Mouse (Mus musculus): ENCODE measurements at regions not wholly inside any gene's neighbourhood (a gene's known extent, or its start where the extent isn't known, plus 50 kb on each side); places are given as distances from the start of the nearest gene placed in this dataset.

- 64% methylated on average over 3 of the region's 3 CpGs for WGBS
- no peaks in the 10 kb centered on the region for H3K27me3 ChIP-seq (replicated peaks; ENCODE audit: control insufficient read depth, insufficient read depth, low read length)
- DNase-seq (ENCODE audit: low spot score), result no peak
- H3K9me3 ChIP-seq (ENCODE audit: control insufficient read depth, low read length), result no peaks in the 10 kb centered on the region
- H3K27ac ChIP-seq (ENCODE audit: low read depth, low read length), result no peak overlapping the region
- no peak overlapping the region for H3K4me2 ChIP-seq
- H3K36me3 ChIP-seq (ENCODE audit: control insufficient read depth, insufficient read depth, low read length), result no peaks in the 10 kb centered on the region
- no peak overlapping the region for H3K4me3 ChIP-seq (ENCODE audit: low read depth, low read length)
- H3K4me1 ChIP-seq (replicated peaks; ENCODE audit: control insufficient read depth, insufficient read depth, low read length), result no peaks in the 10 kb centered on the region
- ATAC-seq (replicated peaks; ENCODE audit: low FRiP score), result no peak
- no peak overlapping the region for H3K9ac ChIP-seq (ENCODE audit: low read depth, low read length)
Observed at GRCm38 (mm10) chr3:60281959-60282495, 190.6 kb upstream of the Mbnl1 start.

GRCm38 (mm10) chr3:60292142-60292541 lies 180.5 kb upstream of the Mbnl1 start:
- H3K4me1 ChIP-seq (replicated peaks; ENCODE audit: control insufficient read depth, insufficient read depth, low read length), result no peaks in the 10 kb centered on the region
- H3K4me3 ChIP-seq (ENCODE audit: low read depth, low read length), result no peak overlapping the region
- 82% methylated on average over 2 of the region's 2 CpGs for WGBS
- no peak overlapping the region for H3K9ac ChIP-seq (ENCODE audit: low read depth, low read length)
- H3K27ac ChIP-seq (ENCODE audit: low read depth, low read length), result no peak overlapping the region
- no peak overlapping the region for H3K4me2 ChIP-seq
- no peaks in the 10 kb centered on the region for H3K27me3 ChIP-seq (replicated peaks; ENCODE audit: control insufficient read depth, insufficient read depth, low read length)
- no peak for ATAC-seq (replicated peaks; ENCODE audit: low FRiP score)
- no peaks in the 10 kb centered on the region for H3K9me3 ChIP-seq (ENCODE audit: control insufficient read depth, low read length)
- H3K36me3 ChIP-seq (ENCODE audit: control insufficient read depth, insufficient read depth, low read length), result no peaks in the 10 kb centered on the region
- DNase-seq (ENCODE audit: low spot score), result no peak

- H3K9me3 ChIP-seq (ENCODE audit: control insufficient read depth, low read length), result no peaks in the 10 kb centered on the region
- H3K4me2 ChIP-seq, result no peak overlapping the region
- no peak overlapping the region for H3K27ac ChIP-seq (ENCODE audit: low read depth, low read length)
- H3K4me3 ChIP-seq (ENCODE audit: low read depth, low read length), result no peak overlapping the region
- no peaks in the 10 kb centered on the region for H3K36me3 ChIP-seq (ENCODE audit: control insufficient read depth, insufficient read depth, low read length)
- WGBS, result 76% methylated on average over 2 of the region's 2 CpGs
- H3K27me3 ChIP-seq (replicated peaks; ENCODE audit: control insufficient read depth, insufficient read depth, low read length), result no peaks in the 10 kb centered on the region
- DNase-seq (ENCODE audit: low spot score), result no peak
- H3K4me1 ChIP-seq (replicated peaks; ENCODE audit: control insufficient read depth, insufficient read depth, low read length), result no peaks in the 10 kb centered on the region
- no peak for ATAC-seq (replicated peaks; ENCODE audit: low FRiP score)
- H3K9ac ChIP-seq (ENCODE audit: low read depth, low read length), result no peak overlapping the region
Observed at GRCm38 (mm10) chr3:60292940-60293339, 179.7 kb upstream of the Mbnl1 start.

GRCm38 (mm10) chr3:60305399-60305798 lies 167.2 kb upstream of the Mbnl1 start:
- H3K4me1 ChIP-seq (replicated peaks; ENCODE audit: control insufficient read depth, insufficient read depth, low read length), result no peaks in the 10 kb centered on the region
- ATAC-seq (replicated peaks; ENCODE audit: low FRiP score), result no peak
- no peak overlapping the region for H3K9ac ChIP-seq (ENCODE audit: low read depth, low read length)
- no peaks in the 10 kb centered on the region for H3K9me3 ChIP-seq (ENCODE audit: control insufficient read depth, low read length)
- no peak overlapping the region for H3K4me3 ChIP-seq (ENCODE audit: low read depth, low read length)
- H3K27me3 ChIP-seq (replicated peaks; ENCODE audit: control insufficient read depth, insufficient read depth, low read length), result no peaks in the 10 kb centered on the region
- no peak overlapping the region for H3K4me2 ChIP-seq
- H3K27ac ChIP-seq (ENCODE audit: low read depth, low read length), result no peak overlapping the region
- H3K36me3 ChIP-seq (ENCODE audit: control insufficient read depth, insufficient read depth, low read length), result no peaks in the 10 kb centered on the region
- no peak for DNase-seq (ENCODE audit: low spot score)
- 85% methylated on average over 3 of the region's 3 CpGs for WGBS

- Histone ChIP-seq H3K9me3 (ENCODE audit: control insufficient read depth, low read length) (no peaks in the 10 kb centered on the region), H3K27me3 (replicated peaks; ENCODE audit: control insufficient read depth, insufficient read depth, low read length) (no peaks in the 10 kb centered on the region), H3K9ac (ENCODE audit: low read depth, low read length) (no peak overlapping the region), H3K4me1 (replicated peaks; ENCODE audit: control insufficient read depth, insufficient read depth, low read length) (no peaks in the 10 kb centered on the region), H3K4me3 (ENCODE audit: low read depth, low read length) (no peak overlapping the region), H3K36me3 (ENCODE audit: control insufficient read depth, insufficient read depth, low read length) (no peaks in the 10 kb centered on the region), H3K4me2 (no peak overlapping the region), H3K27ac (ENCODE audit: low read depth, low read length) (no peak overlapping the region)
- ATAC-seq (replicated peaks; ENCODE audit: low FRiP score) (no peak), DNase-seq (ENCODE audit: low spot score) (no peak)
- 59% methylated on average over 3 of the region's 3 CpGs for WGBS
Observed at GRCm38 (mm10) chr3:60310402-60310801, 162.2 kb upstream of the Mbnl1 start.

DNA sequence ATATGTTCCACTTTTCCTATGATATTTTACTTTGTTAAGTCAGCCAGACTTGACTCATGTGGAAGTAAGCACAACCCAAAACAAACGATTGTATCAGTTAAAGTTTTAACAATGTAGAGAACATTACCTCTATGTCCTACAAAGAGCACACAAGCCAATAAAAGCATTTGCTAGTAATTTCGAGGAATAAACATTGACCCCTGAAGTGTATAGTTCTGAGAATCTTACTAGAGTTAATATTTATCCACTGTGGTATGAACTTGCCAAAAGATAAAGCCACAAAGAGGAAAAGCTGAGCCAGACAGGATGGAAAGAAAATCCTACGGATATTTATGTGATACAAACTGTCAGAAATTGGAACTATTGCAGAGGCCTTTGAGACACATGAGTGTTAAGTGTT lies 161.5 kb upstream of the Mbnl1 start:
- no peak overlapping the region for H3K27ac ChIP-seq (ENCODE audit: low read depth, low read length)
- H3K9me3 ChIP-seq (ENCODE audit: control insufficient read depth, low read length), result no peaks in the 10 kb centered on the region
- 58% methylated on average over 3 of the region's 3 CpGs for WGBS
- ATAC-seq (replicated peaks; ENCODE audit: low FRiP score) (no peak), DNase-seq (ENCODE audit: low spot score) (no peak)
- H3K4me3 ChIP-seq (ENCODE audit: low read depth, low read length), result no peak overlapping the region
- no peaks in the 10 kb centered on the region for H3K4me1 ChIP-seq (replicated peaks; ENCODE audit: control insufficient read depth, insufficient read depth, low read length)
- H3K4me2 ChIP-seq, result no peak overlapping the region
- no peaks in the 10 kb centered on the region for H3K27me3 ChIP-seq (replicated peaks; ENCODE audit: control insufficient read depth, insufficient read depth, low read length)
- no peaks in the 10 kb centered on the region for H3K36me3 ChIP-seq (ENCODE audit: control insufficient read depth, insufficient read depth, low read length)
- H3K9ac ChIP-seq (ENCODE audit: low read depth, low read length), result no peak overlapping the region

- Histone ChIP-seq H3K4me2 (no peak overlapping the region), H3K27ac (ENCODE audit: low read depth, low read length) (no peak overlapping the region), H3K4me3 (ENCODE audit: low read depth, low read length) (no peak overlapping the region), H3K9ac (ENCODE audit: low read depth, low read length) (no peak overlapping the region), H3K36me3 (ENCODE audit: control insufficient read depth, insufficient read depth, low read length) (no peaks in the 10 kb centered on the region), H3K27me3 (replicated peaks; ENCODE audit: control insufficient read depth, insufficient read depth, low read length) (no peaks in the 10 kb centered on the region), H3K9me3 (ENCODE audit: control insufficient read depth, low read length) (no peaks in the 10 kb centered on the region), H3K4me1 (replicated peaks; ENCODE audit: control insufficient read depth, insufficient read depth, low read length) (no peaks in the 10 kb centered on the region)
- DNase-seq (ENCODE audit: low spot score), result no peak
- 63% methylated on average over 1 of the region's 1 CpGs for WGBS
- ATAC-seq (replicated peaks; ENCODE audit: low FRiP score), result 0 out of 2 replicates have a peak, but pooled peaks have one; percentile 53
Observed at GRCm38 (mm10) chr3:60320213-60320936, 152.3 kb upstream of the Mbnl1 start.

DNA sequence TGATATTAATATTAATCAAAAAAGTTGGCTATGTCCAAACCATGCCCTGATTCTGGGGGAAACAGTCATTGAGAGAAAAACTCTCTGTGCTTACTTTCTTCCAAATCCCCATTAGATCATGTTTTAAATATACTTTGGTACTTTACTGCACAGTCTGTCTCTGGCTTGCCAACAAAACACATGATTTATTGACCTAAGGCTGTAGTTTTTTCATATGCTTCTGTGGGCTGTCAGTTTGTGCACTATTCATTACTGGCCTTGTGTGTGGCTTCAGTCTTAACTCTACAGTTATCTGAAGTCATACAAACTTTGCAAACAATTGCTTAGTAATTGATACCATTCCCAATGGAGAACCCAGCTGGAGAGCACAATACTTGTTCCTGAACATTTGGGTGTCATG lies 149.1 kb upstream of the Mbnl1 start:
- Histone ChIP-seq H3K27me3 (replicated peaks; ENCODE audit: control insufficient read depth, insufficient read depth, low read length) (no peaks in the 10 kb centered on the region), H3K36me3 (ENCODE audit: control insufficient read depth, insufficient read depth, low read length) (no peaks in the 10 kb centered on the region), H3K27ac (ENCODE audit: low read depth, low read length) (no peak overlapping the region), H3K9ac (ENCODE audit: low read depth, low read length) (no peak overlapping the region), H3K9me3 (ENCODE audit: control insufficient read depth, low read length) (no peaks in the 10 kb centered on the region), H3K4me2 (no peak overlapping the region), H3K4me1 (replicated peaks; ENCODE audit: control insufficient read depth, insufficient read depth, low read length) (no peaks in the 10 kb centered on the region), H3K4me3 (ENCODE audit: low read depth, low read length) (no peak overlapping the region)
- ATAC-seq (replicated peaks; ENCODE audit: low FRiP score), result no peak
- no peak for DNase-seq (ENCODE audit: low spot score)

DNA sequence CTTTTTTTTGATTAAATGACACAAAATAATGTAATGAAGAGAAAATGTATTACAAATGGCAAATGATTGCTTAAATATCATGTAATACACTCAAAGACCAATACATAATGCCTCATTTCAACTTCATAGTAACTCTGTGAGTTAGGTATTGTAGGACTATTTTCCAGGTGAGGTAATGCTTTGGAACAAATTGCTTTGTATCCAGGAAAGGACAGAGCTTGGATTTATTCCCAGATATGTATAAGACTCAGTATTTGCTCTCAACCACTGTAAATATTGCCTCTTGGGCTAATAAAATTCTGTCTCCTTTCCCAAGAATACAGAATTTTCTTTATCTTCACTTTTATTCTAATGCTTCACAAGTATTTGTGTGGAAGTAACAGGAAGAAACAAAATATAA lies 148.2 kb upstream of the Mbnl1 start:
- H3K9ac ChIP-seq (ENCODE audit: low read depth, low read length), result no peak overlapping the region
- no peaks in the 10 kb centered on the region for H3K4me1 ChIP-seq (replicated peaks; ENCODE audit: control insufficient read depth, insufficient read depth, low read length)
- no peaks in the 10 kb centered on the region for H3K36me3 ChIP-seq (ENCODE audit: control insufficient read depth, insufficient read depth, low read length)
- ATAC-seq (replicated peaks; ENCODE audit: low FRiP score) (no peak), DNase-seq (ENCODE audit: low spot score) (no peak)
- H3K4me2 ChIP-seq, result no peak overlapping the region
- no peaks in the 10 kb centered on the region for H3K27me3 ChIP-seq (replicated peaks; ENCODE audit: control insufficient read depth, insufficient read depth, low read length)
- no peak overlapping the region for H3K4me3 ChIP-seq (ENCODE audit: low read depth, low read length)
- no peaks in the 10 kb centered on the region for H3K9me3 ChIP-seq (ENCODE audit: control insufficient read depth, low read length)
- no peak overlapping the region for H3K27ac ChIP-seq (ENCODE audit: low read depth, low read length)

Measured in liver, embryonic 11.5 days (tissue).